8 mouse cellular contexts compared by ENCODE assay signal in genomic region chr8:84004533-84005201, GRCm38 (mm10). TPM values are rescaled to one million over a fixed set of nuclear protein-coding genes. Genes with fewer than 3 reads are reported as not detected.
DNase-seq lines count a peak whose midpoint lies in the region; ATAC-seq and TF ChIP-seq lines count a peak whose summit lies in the region.

No protein-coding gene starts in this region.

- peaks cover 29% of the 10 kb centered on the region for H3K36me3 ChIP-seq in embryonic facial prominence, embryonic 14.5 days (ENCODE audit: control insufficient read depth, insufficient read depth, low read length)
- peaks cover 21% of the 10 kb centered on the region for H3K36me3 ChIP-seq in limb, embryonic 14.5 days (ENCODE audit: control insufficient read depth, insufficient read depth, low read length)
- no peaks in the 10 kb centered on the region for H3K36me3 ChIP-seq in midbrain, postnatal 0 days (ENCODE audit: insufficient read depth, low read length)

- ATAC-seq in embryonic facial prominence, embryonic 14.5 days (ENCODE audit: low read depth), result peak; percentile 88
- peak; percentile 86 for ATAC-seq in limb, embryonic 14.5 days (ENCODE audit: low FRiP score, low read depth)
- peak; percentile 80 for ATAC-seq in midbrain, postnatal 0 days (ENCODE audit: low FRiP score)

- no peaks in the 10 kb centered on the region for H3K9me3 ChIP-seq in embryonic facial prominence, embryonic 14.5 days (ENCODE audit: control insufficient read depth, low read length)
- no peaks in the 10 kb centered on the region for H3K9me3 ChIP-seq in limb, embryonic 14.5 days (ENCODE audit: control insufficient read depth, low read length)
- no peaks in the 10 kb centered on the region for H3K9me3 ChIP-seq in midbrain, postnatal 0 days (ENCODE audit: low read length)

- peaks cover 7% of the 10 kb centered on the region; the same call in 1 of the 2 replicates for H3K4me1 ChIP-seq in embryonic facial prominence, embryonic 14.5 days (ENCODE audit: control insufficient read depth, insufficient read depth, low read length)
- H3K4me1 ChIP-seq in limb, embryonic 14.5 days (ENCODE audit: control insufficient read depth, insufficient read depth, low read length), result peaks cover 15% of the 10 kb centered on the region
- H3K4me1 ChIP-seq in midbrain, postnatal 0 days (ENCODE audit: insufficient read depth, low read length), result no peaks in the 10 kb centered on the region

- peak overlapping the region; percentile 57 for H3K4me3 ChIP-seq in embryonic facial prominence, embryonic 14.5 days (ENCODE audit: low read depth, low read length)
- H3K4me3 ChIP-seq in limb, embryonic 14.5 days (replicated peaks; ENCODE audit: low read length), result peak overlapping the region; percentile 63
- H3K4me3 ChIP-seq in midbrain, postnatal 0 days (ENCODE audit: low read depth, low read length), result peak overlapping the region; percentile 61

- peak overlapping the region; percentile 67 for H3K9ac ChIP-seq in embryonic facial prominence, embryonic 14.5 days (ENCODE audit: low read depth, low read length)
- H3K9ac ChIP-seq in limb, embryonic 14.5 days (ENCODE audit: low read depth, low read length, severe bottlenecking), result peak overlapping the region; percentile 69
- H3K9ac ChIP-seq in midbrain, postnatal 0 days (replicated peaks; ENCODE audit: low read length, poor library complexity, severe bottlenecking), result peak overlapping the region; percentile 57

- H3K27me3 ChIP-seq in embryonic facial prominence, embryonic 14.5 days (replicated peaks; ENCODE audit: control insufficient read depth, insufficient read depth, low read length), result no peaks in the 10 kb centered on the region
- no peaks in the 10 kb centered on the region for H3K27me3 ChIP-seq in limb, embryonic 14.5 days (ENCODE audit: control insufficient read depth, insufficient read depth, low read length)
- H3K27me3 ChIP-seq in midbrain, postnatal 0 days (ENCODE audit: insufficient read depth, low read length), result no peaks in the 10 kb centered on the region

- TF ChIP-seq POLR2A in limb, embryonic 14.5 days (IDR thresholded peaks at IDR 0.05; ENCODE audit: borderline replicate concordance, extremely low read depth, insufficient read depth, insufficient read length), result 0 out of 2 replicates have a peak, but pooled peaks have one; percentile 6

- peak overlapping the region; percentile 91 for H3K27ac ChIP-seq in embryonic facial prominence, embryonic 14.5 days (replicated peaks; ENCODE audit: low read depth, low read length)
- peak overlapping the region; percentile 83 for H3K27ac ChIP-seq in limb, embryonic 14.5 days (replicated peaks; ENCODE audit: low read depth, low read length)
- H3K27ac ChIP-seq in midbrain, postnatal 0 days (ENCODE audit: low read depth, low read length), result peak overlapping the region; percentile 68

- under 1% methylated on average over 29 of the region's 30 CpGs for WGBS in embryonic facial prominence, embryonic 14.5 days
- WGBS in limb, embryonic 14.5 days, result 1% methylated on average over 30 of the region's 30 CpGs
- WGBS in midbrain, postnatal 0 days, result under 1% methylated on average over 30 of the region's 30 CpGs

- H3K4me2 ChIP-seq in embryonic facial prominence, embryonic 14.5 days (ENCODE audit: low read depth, low read length), result peak overlapping the region; percentile 97
- peak overlapping the region; percentile 92 for H3K4me2 ChIP-seq in limb, embryonic 14.5 days (replicated peaks; ENCODE audit: low read depth, low read length, severe bottlenecking)
- peak overlapping the region; percentile 95 for H3K4me2 ChIP-seq in midbrain, postnatal 0 days (ENCODE audit: low read depth, low read length, poor library complexity, severe bottlenecking)

- no peak for TF ChIP-seq CTCF in midbrain, postnatal 0 days (IDR thresholded peaks at IDR 0.05)

- peak; percentile 98 for DNase-seq in 3T3-L1 (ENCODE audit: low read depth, low spot score)
- peak; percentile 68 to 89 for DNase-seq in adrenal gland, postnatal 4 days (ENCODE audit: low spot score in 2 of 2)
- DNase-seq in embryonic facial prominence, embryonic 14.5 days (ENCODE audit: low spot score), result peak; percentile 97
- peak; percentile 94 for DNase-seq in heart, adult 8-10 months (ENCODE audit: low spot score)
- DNase-seq in kidney, adult 9 months, result peak; percentile 98
- DNase-seq in limb, embryonic 14.5 days (ENCODE audit: low spot score), result peak; percentile 94
- DNase-seq in midbrain, postnatal 0 days (ENCODE audit: low spot score), result peak; percentile 95
- peak; percentile 87 to 92 for DNase-seq in spleen, postnatal 14 days (ENCODE audit: low spot score in 2 of 2)

RNA-seq across cellular contexts. Expression of gene 1700067K01Rik, which starts 3.4 kb away (rescaled TPM):
- under 1 TPM; 0.62 to 0.76 TPM for total RNA-seq in adrenal gland, postnatal 4 days (2021)
- 0.77 and 1.1 TPM in 2 replicates for polyA plus RNA-seq in embryonic facial prominence, embryonic 14.5 days (2014; fragmentation: Nextera tagmentation; extraction: Ambion mirVana)
- total RNA-seq in heart, adult 8-10 months (2022), result under 1 TPM in 3 of 4 experiments, not detected in 1; 0.25 to 0.50 (median 0.33) TPM
- polyA plus RNA-seq in limb, embryonic 14.5 days (2012; rRNA removed), result 0.72 and 0.73 TPM in 2 replicates
- polyA plus RNA-seq in limb, embryonic 14.5 days (2014; fragmentation: Nextera tagmentation; extraction: Ambion mirVana), result 1.6 and 2.3 TPM in 2 replicates
- total RNA-seq in midbrain, postnatal 0 days (2014; rRNA removed), result 1.2 TPM in 1 of 2 replicates, not detected in the other
- 0.58 and 0.69 TPM in 2 replicates for polyA plus RNA-seq in midbrain, postnatal 0 days (2015; fragmentation: Nextera tagmentation; extraction: Ambion mirVana)

RNA-seq across cellular contexts. Expression of gene Samd1, which starts 7.2 kb away (rescaled TPM):
- total RNA-seq in adrenal gland, postnatal 4 days (2021), result 10 to 100 TPM; 57.6 to 63.1 TPM
- 15.9 and 18.5 TPM in 2 replicates for polyA plus RNA-seq in embryonic facial prominence, embryonic 14.5 days (2014; fragmentation: Nextera tagmentation; extraction: Ambion mirVana)
- 10 to 100 TPM; 26.4 to 28.5 (median 27.2) TPM for total RNA-seq in heart, adult 8-10 months (2022)
- 99.8 and 111 TPM in 2 replicates for polyA plus RNA-seq in limb, embryonic 14.5 days (2012; rRNA removed)
- polyA plus RNA-seq in limb, embryonic 14.5 days (2014; fragmentation: Nextera tagmentation; extraction: Ambion mirVana), result 17.2 and 17.4 TPM in 2 replicates
- total RNA-seq in midbrain, postnatal 0 days (2014; rRNA removed), result 65.3 and 86.9 TPM in 2 replicates
- 4.1 and 4.6 TPM in 2 replicates for polyA plus RNA-seq in midbrain, postnatal 0 days (2015; fragmentation: Nextera tagmentation; extraction: Ambion mirVana)

RNA-seq across cellular contexts. Expression of gene 2210011C24Rik, which starts 7.3 kb away (rescaled TPM):
- total RNA-seq in adrenal gland, postnatal 4 days (2021), result 1 to 10 TPM in 1 of 2 experiments, under 1 TPM in 1; 0.31 to 1.5 TPM
- polyA plus RNA-seq in embryonic facial prominence, embryonic 14.5 days (2014; fragmentation: Nextera tagmentation; extraction: Ambion mirVana), result 0.66 and 1.4 TPM in 2 replicates
- total RNA-seq in heart, adult 8-10 months (2022), result 1 to 10 TPM; 1.6 to 4.0 (median 3.2) TPM
- 0.35 and 1.1 TPM in 2 replicates for polyA plus RNA-seq in limb, embryonic 14.5 days (2012; rRNA removed)
- 0.44 and 2.0 TPM in 2 replicates for polyA plus RNA-seq in limb, embryonic 14.5 days (2014; fragmentation: Nextera tagmentation; extraction: Ambion mirVana)
- 0.66 TPM in 1 of 2 replicates, not detected in the other for total RNA-seq in midbrain, postnatal 0 days (2014; rRNA removed)
- 0.43 and 1.5 TPM in 2 replicates for polyA plus RNA-seq in midbrain, postnatal 0 days (2015; fragmentation: Nextera tagmentation; extraction: Ambion mirVana)

RNA-seq across cellular contexts. Expression of gene Palm3, which starts 16.6 kb away (rescaled TPM):
- total RNA-seq in adrenal gland, postnatal 4 days (2021), result 1 to 10 TPM; 1.1 to 6.0 TPM
- polyA plus RNA-seq in embryonic facial prominence, embryonic 14.5 days (2014; fragmentation: Nextera tagmentation; extraction: Ambion mirVana), result 3.3 and 3.6 TPM in 2 replicates
- under 1 TPM; 0.11 to 0.41 (median 0.23) TPM for total RNA-seq in heart, adult 8-10 months (2022)
- polyA plus RNA-seq in limb, embryonic 14.5 days (2012; rRNA removed), result 4.5 and 8.6 TPM in 2 replicates
- 3.0 and 4.6 TPM in 2 replicates for polyA plus RNA-seq in limb, embryonic 14.5 days (2014; fragmentation: Nextera tagmentation; extraction: Ambion mirVana)
- total RNA-seq in midbrain, postnatal 0 days (2014; rRNA removed), result 5.1 and 8.0 TPM in 2 replicates
- polyA plus RNA-seq in midbrain, postnatal 0 days (2015; fragmentation: Nextera tagmentation; extraction: Ambion mirVana), result 4.4 and 4.9 TPM in 2 replicates

RNA-seq across cellular contexts. Expression of gene Prkaca, which starts 31.9 kb away (rescaled TPM):
- total RNA-seq in adrenal gland, postnatal 4 days (2021), result 100 to 1,000 TPM; 225 to 237 TPM
- polyA plus RNA-seq in embryonic facial prominence, embryonic 14.5 days (2014; fragmentation: Nextera tagmentation; extraction: Ambion mirVana), result 208 and 247 TPM in 2 replicates
- total RNA-seq in heart, adult 8-10 months (2022), result 100 to 1,000 TPM; 314 to 382 (median 360) TPM
- 132 and 141 TPM in 2 replicates for polyA plus RNA-seq in limb, embryonic 14.5 days (2012; rRNA removed)
- polyA plus RNA-seq in limb, embryonic 14.5 days (2014; fragmentation: Nextera tagmentation; extraction: Ambion mirVana), result 151 and 158 TPM in 2 replicates
- 190 and 218 TPM in 2 replicates for total RNA-seq in midbrain, postnatal 0 days (2014; rRNA removed)
- 253 and 259 TPM in 2 replicates for polyA plus RNA-seq in midbrain, postnatal 0 days (2015; fragmentation: Nextera tagmentation; extraction: Ambion mirVana)

Comparison
In these comparisons a context has a peak if more than half of its experiments do, and no peak if none do; other contexts are left out.
1. Peak in every context shown above with its lines: DNase-seq, ATAC-seq, H3K4me3 ChIP-seq and H3K27ac ChIP-seq.